Mouse (Mus musculus): Measurements from ENCODE around the gene Cilp. TPM values are rescaled to one million over a fixed set of nuclear protein-coding genes. Genes with fewer than 3 reads are reported as not detected.

The Cilp gene
- polyA plus RNA-seq, 1 experiment, result not detected

GRCm38 (mm10) chr9:65275810-65276530, 11.0 kb downstream of the Cilp start:
- no peak for TF ChIP-seq GATA1 (IDR thresholded peaks at IDR 0.05; ENCODE audit: low read length)

GRCm38 (mm10) chr9:65281536-65282151, 16.7 kb downstream of the Cilp start:
- no peak for TF ChIP-seq GATA1 (IDR thresholded peaks at IDR 0.05; ENCODE audit: low read length)

GRCm38 (mm10) chr9:65283301-65283700, 18.3 kb downstream of the Cilp start:
- TF ChIP-seq GATA1 (IDR thresholded peaks at IDR 0.05; ENCODE audit: low read length), result no peak

- TF ChIP-seq GATA1 (IDR thresholded peaks at IDR 0.05; ENCODE audit: low read length), result no peak
Observed at GRCm38 (mm10) chr9:65289988-65290387, 25.0 kb downstream of the Cilp start.

- no peak for TF ChIP-seq GATA1 (IDR thresholded peaks at IDR 0.05; ENCODE audit: low read length)
Observed at GRCm38 (mm10) chr9:65292421-65292820, 27.4 kb downstream of the Cilp start.

GRCm38 (mm10) chr9:65293119-65293518, 28.1 kb downstream of the Cilp start:
- TF ChIP-seq GATA1 (IDR thresholded peaks at IDR 0.05; ENCODE audit: low read length), result no peak

- no peak for TF ChIP-seq GATA1 (IDR thresholded peaks at IDR 0.05; ENCODE audit: low read length)
Observed at GRCm38 (mm10) chr9:65293580-65293972, 28.6 kb downstream of the Cilp start.

GRCm38 (mm10) chr9:65293973-65294715, 29.2 kb downstream of the Cilp start, which contains the start of gene Clpx:
Gene Clpx, plus strand, starts transcription at chr9:65294260.
- no peak for TF ChIP-seq GATA1 (IDR thresholded peaks at IDR 0.05; ENCODE audit: low read length)

- TF ChIP-seq GATA1 (IDR thresholded peaks at IDR 0.05; ENCODE audit: low read length), result no peak
Observed at GRCm38 (mm10) chr9:65294716-65295378, 29.9 kb downstream of the Cilp start.

- TF ChIP-seq GATA1 (IDR thresholded peaks at IDR 0.05; ENCODE audit: low read length), result no peak
Observed at GRCm38 (mm10) chr9:65297056-65297455, 32.1 kb downstream of the Cilp start.

GRCm38 (mm10) chr9:65298761-65299160, 33.8 kb downstream of the Cilp start:
- no peak for TF ChIP-seq GATA1 (IDR thresholded peaks at IDR 0.05; ENCODE audit: low read length)

- no peak for TF ChIP-seq GATA1 (IDR thresholded peaks at IDR 0.05; ENCODE audit: low read length)
Observed at GRCm38 (mm10) chr9:65299650-65300049, 34.7 kb downstream of the Cilp start.

- TF ChIP-seq GATA1 (IDR thresholded peaks at IDR 0.05; ENCODE audit: low read length), result no peak
Observed at GRCm38 (mm10) chr9:65302327-65302983, 37.5 kb downstream of the Cilp start.

GRCm38 (mm10) chr9:65303586-65303985, 38.6 kb downstream of the Cilp start:
- TF ChIP-seq GATA1 (IDR thresholded peaks at IDR 0.05; ENCODE audit: low read length), result no peak

- TF ChIP-seq GATA1 (IDR thresholded peaks at IDR 0.05; ENCODE audit: low read length), result no peak
Observed at GRCm38 (mm10) chr9:65304300-65304699, 39.3 kb downstream of the Cilp start.

Measured in G1E-ER4 (cell line).